Mouse (Mus musculus) embryo, embryonic 10.5 days (tissue): Measurements from ENCODE around the gene Kidins220.
A peak's percentile ranks its signal among the peaks of the same experiment; 100 is the strongest.

Source experiments
- DNase-seq: peaks from one replicate; pipeline ENCODE4 v3.0.0-alpha.2; 2015; ENCODE audit warnings: low spot score

The Kidins220 gene

GRCm38 (mm10) chr12:25026308-25026707 lies 51.6 kb downstream of the Kidins220 start:
- no peak for DNase-seq

DNA sequence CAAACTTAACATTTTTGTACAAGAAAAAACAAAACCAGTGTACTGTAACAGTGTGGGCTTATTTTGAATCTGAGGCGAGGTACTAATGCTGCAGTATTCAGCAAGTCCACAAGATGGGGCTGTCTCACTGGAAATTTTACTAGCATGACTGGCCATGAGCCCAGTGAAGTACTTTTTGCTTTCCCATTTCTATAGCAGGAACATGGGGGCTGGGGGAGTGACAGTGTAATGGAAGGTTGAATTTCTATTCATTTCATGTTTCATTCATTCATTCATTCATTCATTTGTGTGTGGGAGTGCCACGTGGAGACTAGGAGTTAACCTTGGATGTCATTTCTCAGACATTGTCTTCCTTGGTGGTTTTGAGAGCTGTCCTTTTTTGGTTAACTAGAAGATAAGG lies 52.7 kb downstream of the Kidins220 start:
- peak; percentile 85 for DNase-seq

DNA sequence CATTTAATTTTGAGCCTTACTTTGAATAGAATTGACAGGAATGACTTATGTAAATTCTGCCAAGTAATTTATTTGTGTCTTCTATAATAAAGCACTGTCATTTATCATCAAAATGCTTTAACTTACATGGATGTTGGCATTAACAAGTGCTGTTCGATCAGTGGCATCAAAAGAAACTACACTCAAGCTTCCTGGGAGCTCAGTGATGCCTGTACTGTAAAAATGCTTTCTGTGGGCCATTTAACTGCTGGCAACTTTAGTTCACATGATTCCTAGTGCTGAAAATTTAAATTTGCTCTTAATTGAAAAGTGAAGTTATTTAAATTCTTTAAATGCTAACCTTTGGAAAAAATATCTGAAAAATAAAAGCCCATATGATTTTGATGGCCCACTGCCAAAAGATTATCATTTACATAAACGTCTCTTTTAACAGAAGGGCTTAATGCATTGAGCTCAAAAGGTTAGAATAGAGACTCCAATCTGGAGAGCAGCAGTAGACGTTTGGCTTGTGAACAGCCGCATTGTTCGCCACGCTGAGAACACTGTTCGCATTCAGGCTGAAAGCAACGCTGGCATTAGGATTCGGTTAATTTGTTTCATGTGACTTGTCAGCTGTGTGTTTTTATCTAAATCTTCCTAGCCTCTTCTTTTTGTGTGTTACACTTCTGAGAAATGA lies 59.1 kb downstream of the Kidins220 start:
- DNase-seq = peak; percentile 75

DNA sequence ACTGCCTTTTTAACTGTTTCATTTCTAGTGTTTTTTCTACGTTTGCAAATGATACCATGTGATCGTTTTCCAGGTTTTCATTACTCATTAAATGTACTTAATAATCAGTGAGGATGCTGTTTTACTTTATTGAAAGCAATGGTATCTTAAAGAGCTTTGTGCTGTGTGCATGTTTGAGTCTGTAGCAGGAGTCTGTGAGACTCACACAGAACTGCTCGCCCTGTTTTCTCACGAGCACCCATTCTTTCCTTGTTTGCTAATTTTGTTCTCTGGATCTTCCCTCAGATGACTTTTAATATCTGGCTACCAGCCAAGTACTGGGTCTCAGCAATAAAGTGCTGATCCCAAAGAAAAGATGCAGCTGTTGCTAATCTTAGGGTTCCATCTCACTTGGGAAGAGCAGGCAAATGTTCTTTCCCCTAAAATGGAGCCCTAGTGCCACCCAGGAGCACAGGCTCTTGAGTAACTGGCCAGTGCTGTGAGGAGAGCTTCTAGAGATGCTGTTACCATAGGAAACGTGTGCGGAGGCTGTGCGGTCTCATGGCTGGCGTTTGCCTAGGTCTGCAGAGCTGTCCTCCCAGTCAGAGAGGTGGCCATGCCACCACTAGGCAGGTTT lies 59.7 kb downstream of the Kidins220 start:
- DNase-seq = no peak

- DNase-seq = no peak
These were observed 61.3 kb downstream of the Kidins220 start for GRCm38 (mm10) chr12:25036024-25036423.

DNA sequence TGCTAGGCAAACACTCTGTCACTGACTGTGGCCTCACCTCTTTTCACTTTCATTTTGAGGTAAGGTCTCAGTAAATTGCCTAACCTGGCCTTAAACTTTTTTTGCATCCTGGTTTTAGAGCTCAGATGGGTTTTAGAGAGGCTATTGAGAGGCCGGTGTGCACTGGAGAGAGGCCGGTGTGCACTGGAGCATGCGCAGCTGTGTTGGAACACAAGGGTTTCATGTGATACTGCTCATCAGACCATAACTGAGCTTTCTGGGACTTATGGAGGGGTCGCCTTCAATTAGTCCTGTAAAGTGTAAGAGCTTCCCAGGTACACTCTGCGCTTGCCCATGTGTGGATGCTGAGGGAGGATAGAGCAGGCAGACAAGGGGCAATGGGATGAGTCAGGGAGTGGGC lies 62.5 kb downstream of the Kidins220 start:
- DNase-seq = no peak

DNA sequence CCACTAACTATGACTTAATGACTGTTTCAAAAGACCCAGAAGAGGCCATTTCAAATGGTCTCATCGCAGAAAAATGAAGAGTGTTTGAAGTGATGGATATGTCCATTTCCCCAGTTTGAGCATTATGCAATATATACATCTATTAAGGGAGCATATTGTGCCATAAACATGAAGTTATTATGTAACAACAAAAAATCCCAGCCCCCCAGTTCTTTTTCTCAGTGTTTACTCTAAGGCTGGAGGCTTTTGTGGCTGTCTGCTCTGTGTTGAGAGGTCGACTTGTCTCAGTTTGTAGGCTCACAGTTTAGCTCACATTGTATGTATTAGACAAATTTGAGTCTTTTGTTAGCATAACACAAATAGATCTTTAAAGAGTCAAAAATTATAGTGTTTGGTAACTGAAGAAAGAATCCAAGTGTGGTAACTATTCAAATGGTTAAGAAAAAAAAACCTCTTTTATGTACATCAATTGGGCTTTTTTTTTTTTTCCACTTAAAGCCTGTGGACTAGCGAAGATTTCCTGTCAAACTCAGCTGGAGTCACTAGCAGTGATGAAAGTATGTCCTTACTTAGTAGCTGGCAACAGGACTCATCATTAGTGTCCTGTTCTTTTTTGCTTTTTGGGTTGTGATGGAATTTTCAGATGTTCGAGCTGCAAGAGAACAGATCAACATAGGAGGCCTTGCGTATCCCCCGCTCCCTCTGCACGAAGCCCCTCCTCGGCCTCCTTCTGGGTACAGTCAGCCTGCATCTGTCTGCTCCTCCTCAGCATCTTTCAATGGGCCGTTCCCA lies 63.2 kb downstream of the Kidins220 start:
- DNase-seq = no peak

DNA sequence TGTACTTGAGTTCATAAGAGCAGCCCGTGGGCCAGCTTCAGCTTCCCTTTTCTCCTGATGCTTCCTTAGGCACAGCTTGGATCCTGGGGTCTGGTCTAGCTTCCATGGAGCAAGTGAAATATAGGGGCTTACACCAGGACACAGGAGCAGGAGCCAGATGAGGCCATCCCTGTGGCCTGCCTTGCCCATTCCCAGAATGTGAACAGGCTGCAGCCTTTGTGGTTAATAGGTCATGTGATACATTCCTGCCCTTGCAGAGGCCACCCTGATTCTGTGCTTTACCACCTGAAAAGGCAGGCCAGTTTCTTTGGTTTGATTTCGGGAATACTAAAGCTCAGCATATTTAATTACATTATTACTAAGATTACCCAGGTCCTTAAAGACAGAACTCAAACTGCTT lies 69.3 kb downstream of the Kidins220 start:
- no peak for DNase-seq

DNA sequence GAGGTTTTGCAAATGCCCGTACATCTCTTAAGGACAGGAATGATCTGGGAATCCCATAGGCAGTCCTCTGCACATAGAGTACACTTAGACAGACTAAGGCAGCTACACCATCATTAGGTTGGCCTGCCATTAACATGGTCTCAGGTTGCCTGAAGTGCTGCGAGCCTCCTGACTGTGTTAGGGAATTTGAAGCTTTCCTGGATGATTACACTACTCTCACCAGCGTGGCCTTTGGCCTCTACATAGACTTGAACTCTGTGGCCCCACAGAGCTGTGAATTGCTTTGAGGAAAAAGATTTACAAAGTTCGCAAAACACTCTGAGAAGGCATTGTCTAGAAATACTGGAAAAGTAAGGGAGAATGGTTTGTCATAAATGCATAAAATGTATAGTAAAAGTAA lies 69.9 kb downstream of the Kidins220 start:
- DNase-seq = no peak

- DNase-seq = no peak
These were observed 74.5 kb downstream of the Kidins220 start for GRCm38 (mm10) chr12:25049253-25049652.

DNA sequence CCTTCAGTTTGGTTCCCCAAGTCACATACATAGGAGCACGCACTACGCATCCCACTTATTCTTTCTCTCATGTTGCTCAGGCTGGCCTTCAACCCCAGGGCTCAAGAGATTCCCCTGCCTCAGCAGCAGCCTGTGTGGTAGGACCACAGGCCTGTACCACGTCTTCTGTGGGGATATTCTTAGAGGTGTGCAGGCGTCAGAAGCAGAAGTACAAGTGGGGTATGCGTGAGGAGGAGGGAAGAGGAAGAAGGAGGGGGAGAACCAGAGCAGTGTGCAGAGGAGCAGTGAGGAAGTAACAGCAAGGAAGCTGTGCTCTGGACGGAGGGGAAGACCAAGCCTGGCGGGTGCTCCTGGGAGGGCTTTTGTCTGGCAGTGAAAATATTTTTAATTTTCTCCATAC lies 79.8 kb downstream of the Kidins220 start:
- DNase-seq = no peak

- no peak for DNase-seq
These were observed 80.2 kb downstream of the Kidins220 start for GRCm38 (mm10) chr12:25054963-25055362.

DNA sequence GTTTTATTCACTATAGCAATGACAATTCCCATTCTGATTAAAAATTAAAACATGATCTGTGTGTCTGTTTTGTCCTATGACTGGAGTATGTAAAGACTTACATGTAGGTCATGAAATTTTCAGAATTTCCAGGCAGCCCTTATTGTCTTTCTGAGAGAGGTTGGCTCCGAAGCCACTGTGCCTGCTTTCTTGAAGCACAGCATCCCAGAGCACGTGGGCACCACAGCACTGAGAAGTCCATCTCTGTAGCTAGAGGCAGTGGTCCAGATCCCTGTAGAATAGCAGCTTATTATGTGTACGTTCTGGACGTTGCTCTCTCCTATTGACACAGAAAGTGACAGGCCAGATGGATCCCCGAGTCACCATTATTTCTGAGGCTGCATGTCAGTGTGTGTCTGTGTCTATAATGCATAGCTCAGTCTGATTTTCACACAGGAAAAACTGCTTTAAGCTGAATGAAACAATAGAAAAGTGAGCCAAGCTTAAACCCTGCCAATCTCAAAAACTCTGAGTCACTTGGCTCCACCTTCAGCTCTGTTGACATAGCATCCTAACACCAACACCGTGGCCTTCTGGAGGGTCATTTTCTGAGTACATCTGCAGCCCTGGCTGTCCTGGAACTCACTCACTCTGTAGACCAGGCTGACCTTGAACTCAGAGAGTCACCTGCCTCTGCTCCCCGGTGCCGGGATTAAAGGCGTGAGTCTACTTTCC lies 84.9 kb downstream of the Kidins220 start:
- DNase-seq = no peak

- no peak for DNase-seq
These were observed 86.2 kb downstream of the Kidins220 start for GRCm38 (mm10) chr12:25060901-25061300.

DNA sequence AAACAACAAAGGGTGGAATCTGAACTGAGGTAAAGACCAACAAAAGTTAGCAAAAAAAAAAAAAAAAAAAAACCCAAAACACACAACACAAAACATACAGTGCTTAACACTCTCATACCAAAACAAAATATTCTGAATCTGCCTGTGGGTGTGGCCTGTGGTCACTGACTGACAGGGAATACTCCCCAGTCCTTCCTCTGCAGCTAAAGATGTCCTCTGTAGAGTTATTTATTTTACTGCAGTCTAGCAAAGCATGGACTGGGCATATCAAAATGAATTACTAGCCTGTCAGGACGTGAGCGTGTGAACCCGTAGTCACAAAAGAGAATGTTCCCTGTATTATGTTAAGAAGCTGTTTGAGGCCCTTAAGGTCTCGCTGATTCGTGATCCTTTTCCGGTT lies 87.5 kb downstream of the Kidins220 start:
- no peak for DNase-seq

DNA sequence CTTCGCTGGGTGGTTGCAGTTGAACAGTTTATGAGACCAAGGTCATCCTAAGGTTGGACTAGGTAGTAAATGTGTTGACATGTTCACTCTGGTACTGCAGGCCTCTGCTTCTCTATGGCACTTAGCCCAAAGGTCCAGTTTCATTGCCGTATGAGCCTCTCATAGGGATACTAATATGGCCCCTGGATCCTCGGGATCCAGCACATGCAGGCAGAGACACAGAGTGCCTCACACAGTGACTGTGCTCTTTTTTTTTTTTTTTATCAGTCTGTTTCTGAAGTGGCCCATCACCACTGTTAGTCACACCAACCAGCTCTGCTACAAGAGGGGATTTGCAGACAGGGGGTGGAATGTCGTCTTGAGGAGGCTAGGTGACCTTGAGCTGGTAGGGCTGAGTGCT lies 98.6 kb downstream of the Kidins220 start:
- DNase-seq = no peak

DNA sequence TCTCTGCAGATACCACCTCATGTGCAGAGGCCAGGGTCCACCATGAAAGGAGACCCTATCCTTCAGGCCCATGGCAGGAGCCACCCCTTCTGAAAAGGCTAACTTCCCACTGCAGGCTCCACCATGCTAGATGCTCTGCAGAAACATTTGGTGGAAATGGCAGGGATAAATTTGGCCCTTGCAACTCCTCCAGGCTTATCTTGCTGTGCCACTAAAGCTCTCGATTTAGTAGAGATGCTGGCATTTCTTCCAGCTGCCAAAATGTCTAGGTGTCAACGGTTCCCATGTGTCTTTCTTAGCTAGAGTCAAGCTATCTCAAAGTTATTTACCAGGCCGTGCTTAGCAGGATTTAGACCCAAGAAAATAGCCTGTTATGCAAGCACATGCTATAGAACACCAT lies 99.6 kb downstream of the Kidins220 start:
- no peak for DNase-seq

DNA sequence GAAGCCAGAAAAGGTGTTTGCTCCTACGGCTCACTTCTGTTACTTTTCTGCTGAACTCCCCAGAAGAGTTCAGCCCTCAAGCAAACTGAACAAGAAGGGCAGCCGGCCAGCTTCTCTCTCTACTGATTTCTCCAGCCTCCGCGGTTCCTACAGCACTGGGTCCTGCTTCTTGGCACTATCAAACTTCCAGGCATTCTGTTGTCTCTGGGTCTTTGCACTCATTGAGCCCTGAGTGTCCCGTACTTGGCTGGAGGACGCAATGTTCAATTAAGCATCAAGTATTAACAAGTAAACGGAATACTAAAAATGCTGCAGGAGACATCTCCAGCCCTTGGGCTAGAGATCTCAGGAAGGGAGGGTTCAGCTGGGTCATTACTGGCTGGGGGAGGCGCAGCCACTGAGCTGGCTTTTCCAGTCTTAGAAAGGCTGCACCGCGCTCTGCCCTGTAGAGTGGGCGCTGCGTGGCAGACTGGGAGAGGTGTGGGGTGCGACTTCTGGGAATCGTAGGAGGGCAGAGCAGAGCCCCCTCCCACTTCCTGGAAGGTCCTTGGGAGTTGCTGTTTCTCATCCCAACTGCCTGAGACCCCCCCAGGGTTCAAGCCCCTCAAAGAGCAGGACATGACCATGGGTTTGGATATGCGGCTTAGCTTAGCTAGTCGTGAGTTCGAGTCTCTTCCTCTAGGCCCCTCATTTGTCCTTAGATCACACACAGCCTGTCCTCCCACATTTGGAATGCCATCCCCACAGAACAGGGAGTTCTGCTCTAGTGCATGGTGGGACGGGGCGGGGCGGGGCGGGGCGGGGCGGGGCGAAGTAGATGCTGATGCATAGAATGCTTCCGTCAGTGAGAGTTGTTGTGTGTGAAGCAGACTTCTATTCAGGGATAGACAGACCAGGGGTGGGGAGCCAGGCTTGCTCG lies 108.8 kb downstream of the Kidins220 start:
- DNase-seq = no peak

DNA sequence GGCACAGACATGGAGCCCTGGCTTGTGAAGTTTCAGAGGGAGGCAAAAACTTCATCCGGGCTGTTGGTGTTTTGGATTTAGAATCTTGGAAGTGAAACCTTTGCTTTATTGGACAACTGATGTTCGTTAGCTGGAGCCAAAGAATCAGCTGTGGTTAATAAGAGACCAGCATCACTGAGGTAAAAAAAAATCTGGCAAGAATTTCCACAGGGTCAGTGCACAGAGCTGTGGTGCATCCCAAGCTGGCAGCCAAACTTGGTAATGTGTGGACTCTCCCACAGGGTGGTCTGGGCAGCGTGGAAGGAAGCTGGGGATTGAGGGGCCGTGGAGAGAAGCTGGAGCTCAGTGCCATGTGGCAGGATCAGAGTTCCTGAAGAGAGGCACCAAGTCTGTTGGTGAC lies 112.2 kb downstream of the Kidins220 start:
- DNase-seq = no peak

GRCm38 (mm10) chr12:25089433-25089832 lies 114.7 kb downstream of the Kidins220 start:
- DNase-seq = no peak

GRCm38 (mm10) chr12:25092027-25092704 lies 117.4 kb downstream of the Kidins220 start:
- peak; percentile 92 for DNase-seq
